Mouse (Mus musculus) gastrocnemius, postnatal 4 days (tissue): ENCODE measurements at regions not wholly inside any gene's neighbourhood (a gene's known extent, or its start where the extent isn't known, plus 50 kb on each side); places are given as distances from the start of the nearest gene placed in this dataset.
"Not testable (repeated sequence)": the region's sequence is repeated elsewhere in the genome, so short reads cannot be mapped to it uniquely, and the experiment has no call there.

Experiments
- DNase-seq, 2 experiments: peaks; one replicate each; pipeline ENCODE4 v3.0.0; 2021 to 2022; ENCODE audit warnings: low spot score in 2 of 2, mixed read lengths in 2 of 2

- no peak for DNase-seq
These were observed 61.8 kb upstream of the Dync1i1 start for GRCm38 (mm10) chr6:5663433-5664175.

GRCm38 (mm10) chr6:5645150-5645732 lies 80.2 kb upstream of the Dync1i1 start:
- peak; percentile 42 to 73 for DNase-seq

- no peak for DNase-seq
These were observed 91.2 kb upstream of the Dync1i1 start for GRCm38 (mm10) chr6:5634222-5634621.

- DNase-seq: peak in 1 of 2 experiments; percentile 39
These were observed 92.3 kb upstream of the Dync1i1 start for GRCm38 (mm10) chr6:5633036-5633708.

GRCm38 (mm10) chr6:5624085-5624484 lies 101.4 kb upstream of the Dync1i1 start:
- no peak for DNase-seq

- DNase-seq: no peak
These were observed 103.9 kb upstream of the Dync1i1 start for GRCm38 (mm10) chr6:5621582-5621981.

- DNase-seq: no peak
These were observed 97.9 kb upstream of the Pdk4 start for GRCm38 (mm10) chr6:5594011-5594410.

GRCm38 (mm10) chr6:5589635-5590034 lies 93.5 kb upstream of the Pdk4 start:
- DNase-seq: peak; percentile 20 to 50

GRCm38 (mm10) chr6:5582923-5583525 lies 86.9 kb upstream of the Pdk4 start:
- no peak for DNase-seq

- DNase-seq: not testable (repeated sequence)
These were observed 80.8 kb upstream of the Pdk4 start for GRCm38 (mm10) chr6:5576891-5577290.

GRCm38 (mm10) chr6:5566582-5566981 lies 70.5 kb upstream of the Pdk4 start:
- no peak for DNase-seq

- no peak for DNase-seq
These were observed 68.9 kb upstream of the Pdk4 start for GRCm38 (mm10) chr6:5565049-5565448.

GRCm38 (mm10) chr6:5553703-5554394 lies 57.7 kb upstream of the Pdk4 start:
- DNase-seq: no peak

- DNase-seq: no peak
These were observed 54.0 kb upstream of the Pdk4 start for GRCm38 (mm10) chr6:5550067-5550466.
